Mouse (Mus musculus): ENCODE data around the gene Kif7. TPM values are rescaled to one million over a fixed set of nuclear protein-coding genes. Genes with fewer than 3 reads are reported as not detected.

Gene Kif7
- polyA plus RNA-seq (2021; fragmentation: Nextera tagmentation): 0.34 and 0.41 TPM in 2 replicates
- long read RNA-seq, experiment 1, partial matches to known transcripts: 3 of 3 reads
- long read RNA-seq, experiment 1, other reads (novel, unspliced or antisense): 0 of 3 reads
- long read RNA-seq, experiment 2, full-length matches to known transcripts: 2 of 7 reads
- long read RNA-seq, experiment 2, partial matches to known transcripts: 3 of 7 reads
- long read RNA-seq, experiment 2, other reads (novel, unspliced or antisense): 2 of 7 reads

DNA sequence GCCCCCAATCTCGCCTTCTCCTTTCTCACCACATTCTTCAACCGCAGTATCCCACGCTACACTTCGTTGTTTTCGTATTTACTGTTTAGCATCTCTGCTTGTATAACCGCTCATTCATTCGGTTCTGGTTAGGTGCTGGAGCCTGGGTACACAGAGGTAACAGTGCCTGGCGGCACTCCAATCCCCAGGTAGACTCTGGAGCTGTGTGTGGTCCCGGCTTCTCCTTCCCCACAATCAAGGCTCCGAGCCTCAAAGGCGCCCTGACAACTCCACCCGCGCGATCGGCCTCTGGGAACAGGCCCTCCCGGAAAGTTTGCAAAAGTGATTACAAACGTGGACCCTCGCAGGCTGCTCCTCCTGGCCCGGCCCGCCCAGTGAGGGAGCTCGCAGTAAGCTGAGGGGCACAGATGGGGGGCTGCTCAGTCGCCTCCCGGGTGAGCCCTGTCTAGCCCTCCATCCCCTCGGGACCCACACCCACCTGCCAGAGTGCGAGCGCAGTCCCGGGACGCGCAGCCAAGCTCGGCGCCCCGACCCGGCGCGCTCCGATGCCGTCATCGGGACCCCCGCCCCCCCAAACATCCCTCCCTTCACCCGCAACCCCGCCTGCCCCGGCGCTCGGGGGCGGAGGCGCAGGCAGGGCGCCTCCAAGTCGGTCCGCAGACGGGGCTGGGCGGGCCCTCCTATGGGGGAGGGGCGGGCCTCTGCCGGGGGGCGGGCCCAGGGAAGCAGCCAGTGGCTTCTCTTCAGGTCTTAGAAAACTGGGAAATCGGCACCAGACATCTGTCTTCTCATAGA, at the start of gene Kif7:
TSS of gene Kif7 (minus strand) at position 534 of the 795 bp plus-strand sequence.

DNA sequence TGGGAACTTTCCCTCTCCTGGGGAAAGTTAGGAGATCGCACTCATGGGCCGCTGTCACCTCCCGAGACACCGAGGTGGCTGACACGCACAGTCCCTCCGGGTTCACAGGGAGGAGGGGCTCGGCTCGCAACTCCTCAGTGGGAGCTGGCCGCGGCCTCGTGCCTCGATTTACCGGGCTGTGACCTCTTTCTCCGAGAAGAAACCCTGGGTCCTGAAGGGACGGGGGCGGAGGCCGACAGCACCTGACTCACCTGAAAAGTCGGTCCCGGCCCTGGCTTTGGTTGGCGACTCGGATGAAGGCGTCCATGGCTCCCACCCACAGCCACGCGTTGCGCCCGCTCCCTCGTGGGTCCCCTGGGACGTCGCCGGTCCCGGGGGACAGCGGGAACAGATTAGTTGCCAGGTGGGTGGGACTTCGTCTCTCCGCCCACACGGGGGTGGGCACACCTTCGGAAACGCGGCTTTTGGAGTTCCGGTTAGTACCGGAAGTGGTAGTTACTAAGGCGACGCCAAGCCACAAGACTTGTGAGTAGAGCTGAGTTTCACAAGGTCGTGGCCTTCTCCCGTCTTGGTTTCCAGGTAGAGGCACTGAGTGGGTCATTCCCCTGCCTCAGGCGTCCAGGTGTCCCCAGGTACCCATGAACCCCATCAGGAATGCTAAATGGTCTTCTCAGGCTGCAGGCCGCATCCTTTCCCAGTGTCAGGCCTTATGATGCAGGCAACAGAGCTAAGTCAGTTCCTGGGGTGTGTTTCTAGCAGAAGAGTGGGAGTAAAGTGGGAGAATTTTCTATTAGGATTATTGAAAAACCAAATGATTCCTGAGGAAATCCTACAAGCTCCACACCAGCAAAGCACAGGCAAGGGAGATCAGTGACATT, 27.4 kb upstream of the Kif7 start, which contains the start of the genes Pex11a and Wdr93:
TSS of gene Pex11a (minus strand) at position 473 of the 878 bp plus-strand sequence.
TSS of gene Wdr93 (plus strand) at position 505 of the 878 bp plus-strand sequence.

DNA sequence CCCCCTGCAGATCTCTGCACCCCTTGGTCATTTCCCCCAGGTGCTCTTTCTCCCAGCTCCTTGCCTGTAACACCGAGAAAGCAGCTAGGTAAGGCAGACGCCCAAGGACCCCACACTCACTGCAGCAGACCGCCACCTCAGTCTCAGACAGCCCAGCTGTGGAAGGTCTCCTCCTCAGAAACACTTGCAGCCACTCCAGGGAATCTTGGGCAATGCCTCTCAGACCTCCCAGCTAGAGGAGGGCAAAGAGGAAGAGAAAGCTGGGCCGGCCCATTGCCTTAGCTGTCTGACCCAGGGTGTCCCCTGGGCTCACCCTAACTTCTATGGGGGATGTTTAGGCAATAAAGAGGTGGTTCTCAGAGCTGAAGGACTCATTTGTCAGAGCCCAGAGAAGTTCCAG, 17.1 kb upstream of the Kif7 start, which contains the start of gene Plin1:
TSS of gene Plin1 (minus strand) at position 282 of the 400 bp plus-strand sequence.

DNA sequence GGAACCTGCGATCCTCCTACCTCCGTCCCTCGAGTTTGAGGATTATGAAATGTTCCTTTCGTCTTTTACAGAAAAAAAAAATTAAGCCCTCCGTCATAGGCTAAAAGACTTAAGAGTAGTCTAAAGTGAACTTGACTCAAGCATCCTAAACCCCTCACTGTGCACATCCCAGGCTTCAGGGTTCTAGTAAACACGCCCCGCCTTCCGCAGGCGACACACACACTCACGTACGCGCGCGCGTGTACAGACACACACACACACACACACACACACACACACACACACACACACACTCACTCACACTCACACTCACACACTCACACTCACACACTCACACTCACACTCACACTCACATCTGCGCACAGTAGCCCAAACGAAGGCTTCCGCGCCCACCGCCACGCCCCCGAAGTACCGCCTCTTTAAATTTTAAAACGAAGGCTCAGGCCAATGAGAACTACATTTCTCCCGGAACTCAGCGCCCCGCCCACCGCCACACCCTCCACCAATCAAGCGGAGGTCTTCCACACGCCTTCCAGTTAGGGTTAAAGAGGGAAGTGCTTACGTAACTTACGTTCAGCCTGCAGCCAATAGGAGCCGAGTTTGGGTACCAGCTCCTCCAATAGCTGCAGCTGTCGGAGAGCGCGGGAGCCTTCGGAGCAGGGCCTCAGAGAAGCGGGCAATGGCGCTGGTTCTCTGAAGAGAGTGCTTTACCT, 55.8 kb downstream of the Kif7 start, which contains the start of gene Ticrr:
TSS of gene Ticrr (plus strand) at position 619 of the 713 bp plus-strand sequence.

Other genes starting within 250 kb of the Kif7 start
- gene Polg, start 249.4 kb downstream of the Kif7 start, polyA plus RNA-seq (2021; fragmentation: Nextera tagmentation): 12.1 and 17.8 TPM in 2 replicates
- gene Rhcg, start 98.1 kb downstream of the Kif7 start, polyA plus RNA-seq (2021; fragmentation: Nextera tagmentation): 0.64 and 1.8 TPM in 2 replicates
- 0.05 TPM in 1 of 2 replicates, not detected in the other for gene Ticrr, start 55.5 kb downstream of the Kif7 start, polyA plus RNA-seq (2021; fragmentation: Nextera tagmentation)
- 0.30 and 0.34 TPM in 2 replicates for gene Plin1, start 17.2 kb upstream of the Kif7 start, polyA plus RNA-seq (2021; fragmentation: Nextera tagmentation)
- gene Pex11a, start 27.4 kb upstream of the Kif7 start, polyA plus RNA-seq (2021; fragmentation: Nextera tagmentation): 15.8 and 17.3 TPM in 2 replicates
- 0.34 and 0.87 TPM in 2 replicates for gene Wdr93, start 27.4 kb upstream of the Kif7 start, polyA plus RNA-seq (2021; fragmentation: Nextera tagmentation)
- 0.39 and 0.40 TPM in 2 replicates for gene Mesp1, start 78.1 kb upstream of the Kif7 start, polyA plus RNA-seq (2021; fragmentation: Nextera tagmentation)
- gene Mesp2, start 95.0 kb upstream of the Kif7 start, polyA plus RNA-seq (2021; fragmentation: Nextera tagmentation): 0.19 and 0.69 TPM in 2 replicates
- 0.24 and 0.45 TPM in 2 replicates for gene Anpep, start 145.3 kb upstream of the Kif7 start, polyA plus RNA-seq (2021; fragmentation: Nextera tagmentation)
- 13.9 and 15.3 TPM in 2 replicates for gene Ap3s2, start 204.9 kb upstream of the Kif7 start, polyA plus RNA-seq (2021; fragmentation: Nextera tagmentation)
- 14.9 and 18.4 TPM in 2 replicates for gene Arpin, start 219.6 kb upstream of the Kif7 start, polyA plus RNA-seq (2021; fragmentation: Nextera tagmentation)